Mouse (Mus musculus) kidney, embryonic 14.5 days (tissue): ENCODE measurements around the gene Rbm15. TPM values are rescaled to one million over a fixed set of nuclear protein-coding genes. Genes with fewer than 3 reads are reported as not detected.

Experiments used
- ATAC-seq: fragments of 200-750 bp; cut with Nextera tagmentation; 2 replicates; pipeline ENCODE4 v1.8.0; 2017; ENCODE audit warnings: moderate number of reproducible peaks, mild to moderate bottlenecking, moderate TSS enrichment, moderate library complexity; ENCODE audit not compliant: low FRiP score, low TSS enrichment
- H3K27ac ChIP-seq: fragments of 300-500 bp; sonication (generic); 2 replicates; pipeline ENCODE4 v1.5.1; 2014; ENCODE audit warnings: low read depth, mild to moderate bottlenecking, low read length, moderate library complexity, mixed read lengths
- H3K27me3 ChIP-seq: fragments of 300-500 bp; sonication (generic); 2 replicates; pipeline ENCODE4 v1.6.1; 2014; ENCODE audit warnings: mild to moderate bottlenecking, low read length; ENCODE audit not compliant: control insufficient read depth, insufficient read depth
- H3K36me3 ChIP-seq: fragments of 300-500 bp; sonication (generic); 2 replicates; pipeline ENCODE4 v1.6.1; 2014; ENCODE audit warnings: low read length, mixed read lengths; ENCODE audit not compliant: control insufficient read depth, insufficient read depth
- H3K4me1 ChIP-seq: fragments of 300-500 bp; sonication (generic); 2 replicates; pipeline ENCODE4 v1.6.1; 2014; ENCODE audit warnings: low read length, mixed read lengths; ENCODE audit not compliant: control insufficient read depth, insufficient read depth
- H3K4me2 ChIP-seq: fragments of 300-500 bp; sonication (generic); replicated peaks from 2 replicates; pipeline ENCODE4 v1.6.1; 2014; ENCODE audit warnings: low read depth, mild to moderate bottlenecking, low read length
- H3K4me3 ChIP-seq: fragments of 300-500 bp; sonication (generic); 2 replicates; pipeline ENCODE4 v1.5.1; 2014; ENCODE audit warnings: mild to moderate bottlenecking, low read length
- H3K9ac ChIP-seq: fragments of 300-500 bp; sonication (generic); 2 replicates; pipeline ENCODE4 v1.6.1; 2014; ENCODE audit warnings: low read depth, mild to moderate bottlenecking, low read length, moderate library complexity
- H3K9me3 ChIP-seq: fragments of 300-500 bp; sonication (generic); 2 replicates; pipeline ENCODE4 v1.6.1; 2016; ENCODE audit warnings: low read length; ENCODE audit not compliant: control insufficient read depth
- WGBS: fragments of 180-500 bp; shearing (Covaris S2); extraction: QIAGEN DNeasy Blood & Tissue Kit; methylation state at CpG from one replicate; pipeline ENCODE4 v1.1.7; 2014; 5-methylcytosine and 5-hydroxymethylcytosine counted together
- polyA plus RNA-seq: library from polyadenylated mRNA; unstranded; fragments of >200 nt; fragmentation: Nextera tagmentation; extraction: Ambion mirVana; gene quantifications from 2 replicates; pipeline ENCODE4 v1.2.1, GENCODE M21; 2014

Rbm15 gene
- polyA plus RNA-seq: 20.9 and 21.0 TPM in 2 replicates

GRCm38 (mm10) chr3:107333381-107334201 lies at the start of gene Rbm15:
Rbm15 (minus strand) TSS chr3:107333673.
- peak; percentile 92 for ATAC-seq
- Histone ChIP-seq H3K4me3 (peak within 1 kb of the TSS; percentile 93), H3K36me3 (peaks cover 22% of the 10 kb centered on the region), H3K27me3 (no peaks in the 10 kb centered on the region), H3K4me2 (peak within 1 kb of the TSS; percentile 82), H3K27ac (peak within 1 kb of the TSS; percentile 95), H3K9ac (peak within 1 kb of the TSS; percentile 96), H3K9me3 (no peaks in the 10 kb centered on the region), H3K4me1 (peaks cover 17% of the 10 kb centered on the region)
- under 1% methylated on average over 62 of the region's 62 CpGs for WGBS

- WGBS: 3% methylated on average over 4 of the region's 4 CpGs
- H3K4me3 ChIP-seq: no peak overlapping the region
- H3K9me3 ChIP-seq: no peaks in the 10 kb centered on the region
- H3K4me2 ChIP-seq: no peak overlapping the region
- no peaks in the 10 kb centered on the region for H3K27me3 ChIP-seq
- H3K4me1 ChIP-seq: no peaks in the 10 kb centered on the region
- H3K36me3 ChIP-seq: no peaks in the 10 kb centered on the region
- no peak overlapping the region for H3K9ac ChIP-seq
- no peak overlapping the region for H3K27ac ChIP-seq
- no peak for ATAC-seq
Observed at GRCm38 (mm10) chr3:107379422-107379821, 45.9 kb upstream of the Rbm15 start.

- Histone ChIP-seq H3K27me3 (no peaks in the 10 kb centered on the region), H3K9me3 (no peaks in the 10 kb centered on the region), H3K4me3 (no peak overlapping the region), H3K27ac (no peak overlapping the region), H3K4me1 (no peaks in the 10 kb centered on the region), H3K9ac (no peak overlapping the region), H3K4me2 (no peak overlapping the region), H3K36me3 (no peaks in the 10 kb centered on the region)
- ATAC-seq: no peak
- 76% methylated on average over 5 of the region's 5 CpGs for WGBS
Observed at GRCm38 (mm10) chr3:107378626-107379025, 45.2 kb upstream of the Rbm15 start.

- 12% methylated on average over 6 of the region's 6 CpGs for WGBS
Observed at GRCm38 (mm10) chr3:107374948-107375664, 41.6 kb upstream of the Rbm15 start.

GRCm38 (mm10) chr3:107369156-107369555 lies 35.7 kb upstream of the Rbm15 start:
- Histone ChIP-seq H3K9ac (no peak overlapping the region), H3K9me3 (no peaks in the 10 kb centered on the region), H3K36me3 (no peaks in the 10 kb centered on the region), H3K27ac (no peak overlapping the region), H3K4me3 (no peak overlapping the region), H3K4me1 (no peaks in the 10 kb centered on the region), H3K4me2 (no peak overlapping the region), H3K27me3 (no peaks in the 10 kb centered on the region)
- WGBS: 81% methylated on average over 6 of the region's 6 CpGs
- no peak for ATAC-seq

More at GRCm38 (mm10) chr3:107374948-107375664, 41.6 kb upstream of the Rbm15 start:
- H3K9me3 ChIP-seq: no peaks in the 10 kb centered on the region
- H3K27ac ChIP-seq: no peak overlapping the region
- ATAC-seq: no peak
- no peak overlapping the region for H3K9ac ChIP-seq
- no peaks in the 10 kb centered on the region for H3K36me3 ChIP-seq
- no peaks in the 10 kb centered on the region for H3K27me3 ChIP-seq
- no peaks in the 10 kb centered on the region for H3K4me1 ChIP-seq
- no peak overlapping the region for H3K4me3 ChIP-seq
- H3K4me2 ChIP-seq: no peak overlapping the region

- H3K4me3 ChIP-seq: no peak overlapping the region
- H3K9me3 ChIP-seq: no peaks in the 10 kb centered on the region
- no peaks in the 10 kb centered on the region for H3K4me1 ChIP-seq
- H3K9ac ChIP-seq: no peak overlapping the region
- H3K27me3 ChIP-seq: no peaks in the 10 kb centered on the region
- ATAC-seq: no peak
- 81% methylated on average over 8 of the region's 8 CpGs for WGBS
- H3K36me3 ChIP-seq: no peaks in the 10 kb centered on the region
- no peak overlapping the region for H3K4me2 ChIP-seq
- H3K27ac ChIP-seq: no peak overlapping the region
Observed at GRCm38 (mm10) chr3:107367938-107368599, 34.6 kb upstream of the Rbm15 start.

- H3K27ac ChIP-seq: no peak overlapping the region
Observed at GRCm38 (mm10) chr3:107365341-107365740, 31.9 kb upstream of the Rbm15 start.

GRCm38 (mm10) chr3:107363391-107363790 lies 29.9 kb upstream of the Rbm15 start:
- Histone ChIP-seq H3K27ac (no peak overlapping the region), H3K9me3 (no peaks in the 10 kb centered on the region), H3K9ac (no peak overlapping the region), H3K4me3 (no peak overlapping the region), H3K27me3 (0 out of 2 replicates have a peak, but pooled peaks cover 3% of the 10 kb centered on the region), H3K36me3 (no peaks in the 10 kb centered on the region), H3K4me2 (no peak overlapping the region), H3K4me1 (0 out of 2 replicates have a peak, but pooled peaks cover 3% of the 10 kb centered on the region)
- 87% methylated on average over 5 of the region's 5 CpGs for WGBS
- ATAC-seq: no peak

More at GRCm38 (mm10) chr3:107365341-107365740, 31.9 kb upstream of the Rbm15 start:
- WGBS: 90% methylated on average over 4 of the region's 4 CpGs
- Histone ChIP-seq H3K4me1 (0 out of 2 replicates have a peak, but pooled peaks cover 3% of the 10 kb centered on the region), H3K27me3 (no peaks in the 10 kb centered on the region), H3K4me3 (no peak overlapping the region), H3K36me3 (no peaks in the 10 kb centered on the region), H3K9me3 (no peaks in the 10 kb centered on the region), H3K4me2 (no peak overlapping the region), H3K9ac (no peak overlapping the region)
- no peak for ATAC-seq
